12 mouse cellular contexts compared by ENCODE assay signal in genomic region chr5:131089876-131090275, GRCm38 (mm10).
DNase-seq lines count a peak whose midpoint lies in the region; ATAC-seq lines count a peak whose summit lies in the region.
"Had no signal": no experiment of that assay in that cellular context is flagged by ENCODE, and none has a peak within 500 bp of the region (broad histone marks: within the 10 kb centered on the region; RNA-seq: fewer than 3 reads in every experiment).

No protein-coding gene starts in this region.

- peaks cover 6% of the 10 kb centered on the region; the same call in 1 of the 2 replicates for H3K4me1 ChIP-seq in kidney, embryonic 16.5 days (ENCODE audit: insufficient read depth, low read length)
- 0 out of 2 replicates have a peak, but pooled peaks cover 3% of the 10 kb centered on the region for H3K4me1 ChIP-seq in embryonic facial prominence, embryonic 12.5 days
- peaks cover 17% of the 10 kb centered on the region for H3K4me1 ChIP-seq in limb, embryonic 12.5 days (replicated peaks)

- ATAC-seq in kidney, embryonic 16.5 days (ENCODE audit: low FRiP score, low TSS enrichment) = peak; percentile 35; the same call in 1 of the 2 replicates
- peak; percentile 64; the same call in 1 of the 2 replicates for ATAC-seq in embryonic facial prominence, embryonic 12.5 days (ENCODE audit: insufficient number of reproducible peaks, insufficient read depth, low FRiP score, low TSS enrichment)
- peak; percentile 75; the same call in 1 of the 2 replicates for ATAC-seq in limb, embryonic 12.5 days (ENCODE audit: insufficient number of reproducible peaks, insufficient read depth, low FRiP score, low TSS enrichment, low read depth)
- ATAC-seq: liver, postnatal 0 days; midbrain, embryonic 15.5 days had no signal

- H3K4me2 ChIP-seq in kidney, embryonic 16.5 days (replicated peaks; ENCODE audit: low read depth, low read length) = no peak overlapping the region
- H3K4me2 ChIP-seq in embryonic facial prominence, embryonic 12.5 days (replicated peaks) = no peak overlapping the region
- H3K4me2 ChIP-seq in limb, embryonic 12.5 days = no peak overlapping the region
- H3K4me2 ChIP-seq: midbrain, embryonic 15.5 days; neural tube, embryonic 15.5 days had no signal

- 45% methylated on average over 8 of the region's 8 CpGs for WGBS in kidney, embryonic 16.5 days
- WGBS in embryonic facial prominence, embryonic 12.5 days = 47% methylated on average over 8 of the region's 8 CpGs
- whole genome bisulfite sequencing in limb, embryonic 12.5 days = 23% methylated on average over 8 of the region's 8 CpGs

- no peak for DNase-seq in kidney, postnatal 36 days
- DNase-seq in frontal cortex, postnatal 36 days (ENCODE audit: low spot score in 2 of 2) = peak; percentile 58 to 60
- no peak for DNase-seq in cerebellum, adult 8-10 months
- DNase-seq in B cell, adult 2 months = no peak
- DNase-seq: cerebellum, adult 11 months; liver, postnatal 0 days; thymus, postnatal 36 days had no signal

- no peaks in the 10 kb centered on the region for H3K27me3 ChIP-seq in kidney, embryonic 16.5 days (ENCODE audit: insufficient read depth, low read length)
- H3K27me3 ChIP-seq in embryonic facial prominence, embryonic 12.5 days = no peaks in the 10 kb centered on the region
- no peaks in the 10 kb centered on the region for H3K27me3 ChIP-seq in limb, embryonic 12.5 days
- H3K27me3 ChIP-seq: midbrain, embryonic 15.5 days; neural tube, embryonic 15.5 days had no signal

- no peak overlapping the region for H3K9ac ChIP-seq in kidney, embryonic 16.5 days (replicated peaks; ENCODE audit: low read length)
- H3K9ac ChIP-seq in embryonic facial prominence, embryonic 12.5 days = no peak overlapping the region
- no peak overlapping the region for H3K9ac ChIP-seq in limb, embryonic 12.5 days (replicated peaks)
- H3K9ac ChIP-seq: liver, postnatal 0 days; midbrain, embryonic 15.5 days; neural tube, embryonic 15.5 days had no signal

- H3K4me3 ChIP-seq in kidney, embryonic 16.5 days (ENCODE audit: low read length) = no peak overlapping the region
- no peak overlapping the region for H3K4me3 ChIP-seq in embryonic facial prominence, embryonic 12.5 days
- no peak overlapping the region for H3K4me3 ChIP-seq in limb, embryonic 12.5 days (replicated peaks)
- H3K4me3 ChIP-seq: midbrain, embryonic 15.5 days; neural tube, embryonic 15.5 days had no signal

- H3K9me3 ChIP-seq in kidney, embryonic 16.5 days (ENCODE audit: low read length) = no peaks in the 10 kb centered on the region
- no peaks in the 10 kb centered on the region for H3K9me3 ChIP-seq in embryonic facial prominence, embryonic 12.5 days
- no peaks in the 10 kb centered on the region for H3K9me3 ChIP-seq in limb, embryonic 12.5 days
- H3K9me3 ChIP-seq: midbrain, embryonic 15.5 days; neural tube, embryonic 15.5 days had no signal

- no peak overlapping the region for H3K27ac ChIP-seq in kidney, embryonic 16.5 days (ENCODE audit: low read length)
- no peak overlapping the region for H3K27ac ChIP-seq in embryonic facial prominence, embryonic 12.5 days
- no peak overlapping the region for H3K27ac ChIP-seq in limb, embryonic 12.5 days
- H3K27ac ChIP-seq: midbrain, embryonic 15.5 days; neural tube, embryonic 15.5 days had no signal

- no peaks in the 10 kb centered on the region for H3K36me3 ChIP-seq in kidney, embryonic 16.5 days (ENCODE audit: insufficient read depth, low read length)
- no peaks in the 10 kb centered on the region for H3K36me3 ChIP-seq in embryonic facial prominence, embryonic 12.5 days
- no peaks in the 10 kb centered on the region for H3K36me3 ChIP-seq in limb, embryonic 12.5 days
- H3K36me3 ChIP-seq: midbrain, embryonic 15.5 days; neural tube, embryonic 15.5 days had no signal

Comparison
In these comparisons a context has a peak if more than half of its experiments do, and no peak if none do; other contexts are left out.
1. DNase-seq: peak in frontal cortex, postnatal 36 days (2 of 2); none in kidney, postnatal 36 days (0 of 2), cerebellum, adult 8-10 months (single experiment) and B cell, adult 2 months (0 of 2).
2. Peak in every context shown above with its lines, with median percentiles within 50 percentile points of each other: ATAC-seq.